In the genomic region with DNA sequence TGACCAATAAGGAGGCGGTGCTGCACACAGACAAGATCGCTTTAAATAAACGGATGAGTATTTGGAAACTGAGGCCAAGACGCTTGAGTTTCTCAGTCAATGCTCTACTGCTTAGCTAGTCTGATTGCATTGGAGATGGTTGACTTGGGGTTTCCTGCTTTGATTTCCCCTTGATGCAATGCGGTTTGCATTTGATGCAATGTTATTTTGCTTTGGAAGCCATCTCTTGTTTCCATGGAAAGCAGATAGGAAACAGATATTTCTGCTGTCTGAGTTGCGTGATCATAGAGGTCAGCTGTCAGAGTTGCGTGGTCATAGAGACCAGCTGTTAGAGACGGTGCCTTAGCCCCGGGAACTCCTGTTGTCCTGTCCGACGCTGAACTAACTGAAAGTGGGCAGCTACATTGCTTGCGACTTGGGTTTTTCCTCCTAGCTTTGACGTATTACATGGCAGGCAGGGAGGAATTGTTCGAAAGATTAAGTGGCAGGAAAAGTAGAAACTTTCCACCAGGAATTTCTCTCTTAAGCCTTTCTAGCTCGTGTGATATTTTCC, we compare ENCODE assay signal across 10 mouse cellular contexts.
DNase-seq lines count a peak whose midpoint lies in the region; ATAC-seq lines count a peak whose summit lies in the region.
"Had no signal": no experiment of that assay in that cellular context is flagged by ENCODE, and none has a peak within 500 bp of the region (broad histone marks: within the 10 kb centered on the region; RNA-seq: fewer than 3 reads in every experiment).

No protein-coding gene starts in this region.

- no peak for DNase-seq in heart, adult 18-20 months
- DNase-seq in lung, postnatal 36 days: peak; percentile 67
- DNase-seq in T-cell, adult 2 months (ENCODE audit: low spot score): no peak
- no peak for DNase-seq in layer of hippocampus, adult 9-11 months
- DNase-seq: cerebellum, postnatal 10 days had no signal

- WGBS in heart, embryonic 16.5 days: 62% methylated on average over 15 of the region's 15 CpGs
- 66% methylated on average over 15 of the region's 15 CpGs for WGBS in kidney, embryonic 14.5 days

- no peaks in the 10 kb centered on the region for H3K36me3 ChIP-seq in heart, embryonic 16.5 days (ENCODE audit: control insufficient read depth, insufficient read depth)
- no peaks in the 10 kb centered on the region for H3K36me3 ChIP-seq in kidney, embryonic 14.5 days (ENCODE audit: control insufficient read depth, insufficient read depth, low read length)
- H3K36me3 ChIP-seq: hindbrain, embryonic 10.5 days had no signal

- peak overlapping the region; percentile 6; the same call in 1 of the 2 replicates for H3K4me2 ChIP-seq in heart, embryonic 16.5 days (ENCODE audit: low read depth, low read length)
- peak overlapping the region; percentile 10; the same call in 1 of the 2 replicates for H3K4me2 ChIP-seq in kidney, embryonic 14.5 days (replicated peaks; ENCODE audit: low read depth, low read length)
- H3K4me2 ChIP-seq: embryonic facial prominence, embryonic 15.5 days had no signal

- H3K27ac ChIP-seq in heart, embryonic 16.5 days (ENCODE audit: low read length): peak overlapping the region; percentile 48; the same call in 1 of the 2 replicates
- peak overlapping the region; percentile 51; the same call in 1 of the 2 replicates for H3K27ac ChIP-seq in kidney, embryonic 14.5 days (ENCODE audit: low read depth, low read length)
- H3K27ac ChIP-seq: embryonic facial prominence, embryonic 15.5 days; hindbrain, embryonic 10.5 days had no signal

- no peaks in the 10 kb centered on the region for H3K27me3 ChIP-seq in heart, embryonic 16.5 days (ENCODE audit: control insufficient read depth, insufficient read depth, low read length)
- no peaks in the 10 kb centered on the region for H3K27me3 ChIP-seq in kidney, embryonic 14.5 days (ENCODE audit: control insufficient read depth, insufficient read depth, low read length)
- H3K27me3 ChIP-seq: embryonic facial prominence, embryonic 15.5 days had no signal

- no peak for ATAC-seq in heart, embryonic 16.5 days (replicated peaks; ENCODE audit: extremely low read depth, insufficient read depth, low FRiP score)
- ATAC-seq in granulocyte monocyte progenitor cell, adult 5-6 weeks (replicated peaks; ENCODE audit: poor library complexity, severe bottlenecking): peak; percentile 54
- ATAC-seq in kidney, embryonic 14.5 days (ENCODE audit: low FRiP score, low TSS enrichment): no peak

- peaks cover 20% of the 10 kb centered on the region for H3K4me1 ChIP-seq in heart, embryonic 16.5 days (ENCODE audit: control insufficient read depth, insufficient read depth, low read length)
- H3K4me1 ChIP-seq in kidney, embryonic 14.5 days (ENCODE audit: control insufficient read depth, insufficient read depth, low read length): peaks cover 17% of the 10 kb centered on the region
- H3K4me1 ChIP-seq: embryonic facial prominence, embryonic 15.5 days had no signal

- H3K4me3 ChIP-seq in heart, embryonic 16.5 days (ENCODE audit: low read length): no peak overlapping the region; the same call in 1 of the 2 replicates
- H3K4me3 ChIP-seq in kidney, embryonic 14.5 days (ENCODE audit: low read length): no peak overlapping the region
- H3K4me3 ChIP-seq: embryonic facial prominence, embryonic 15.5 days; hindbrain, embryonic 10.5 days had no signal

- H3K9ac ChIP-seq in heart, embryonic 16.5 days (ENCODE audit: low read length): no peak overlapping the region
- H3K9ac ChIP-seq in kidney, embryonic 14.5 days (ENCODE audit: low read depth, low read length): peak overlapping the region; percentile 18; the same call in 1 of the 2 replicates
- H3K9ac ChIP-seq: embryonic facial prominence, embryonic 15.5 days had no signal

- H3K9me3 ChIP-seq in heart, embryonic 16.5 days (replicated peaks; ENCODE audit: control insufficient read depth, low read length): no peaks in the 10 kb centered on the region
- no peaks in the 10 kb centered on the region for H3K9me3 ChIP-seq in kidney, embryonic 14.5 days (ENCODE audit: control insufficient read depth, low read length)
- H3K9me3 ChIP-seq: embryonic facial prominence, embryonic 15.5 days; hindbrain, embryonic 10.5 days had no signal
